Mouse (Mus musculus): ENCODE results near the gene Pdcd7. TPM values are rescaled to one million over a fixed set of nuclear protein-coding genes. Genes with fewer than 3 reads are reported as not detected.
"Not testable (repeated sequence)": the region's sequence is repeated elsewhere in the genome, so short reads cannot be mapped to it uniquely, and the experiment has no call there.

Gene Pdcd7
- polyA plus RNA-seq, 1 experiment from 2014 or later: 14.6 TPM

DNA sequence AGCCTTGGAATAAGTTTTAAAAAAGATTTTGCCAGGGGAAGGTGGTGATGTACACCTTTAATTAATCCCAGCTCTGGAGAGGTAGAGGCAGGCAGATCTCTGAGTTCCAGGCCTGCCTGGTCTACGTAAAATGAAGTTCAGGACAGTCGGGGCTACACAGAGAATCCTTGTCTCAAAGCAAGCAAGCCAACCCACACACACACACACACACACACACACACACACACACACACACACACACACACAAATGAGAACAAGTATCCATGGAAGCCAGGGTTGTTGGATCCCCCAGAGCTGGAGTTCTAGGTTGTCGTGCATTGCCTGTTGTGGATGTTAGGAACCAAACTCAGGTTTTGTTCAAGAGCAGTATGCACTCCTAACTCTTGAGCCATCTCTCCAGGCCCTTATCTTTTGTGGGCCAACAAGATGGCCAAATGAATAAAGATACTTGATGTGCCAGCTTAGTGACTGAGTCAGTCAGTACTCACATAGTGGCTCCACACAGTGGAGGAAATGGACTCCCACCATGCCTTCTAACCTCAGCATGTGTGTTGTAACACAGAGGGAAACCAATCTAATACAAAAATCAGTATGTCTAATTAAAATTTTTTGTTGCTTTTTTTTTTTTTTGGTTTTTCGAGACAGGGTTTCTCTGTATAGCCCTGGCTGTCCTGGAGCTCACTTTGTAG, 33.1 kb upstream of the Pdcd7 start:
- ATAC-seq (ENCODE audit: low FRiP score) (no peak), DNase-seq (ENCODE audit: low spot score, missing footprints) (no peak)
- Histone ChIP-seq H3K27ac (ENCODE audit: low read depth, low read length) (no peak overlapping the region), H3K9me3 (ENCODE audit: control insufficient read depth, low read length) (no peaks in the 10 kb centered on the region), H3K9ac (ENCODE audit: low read length) (no peak overlapping the region), H3K4me3 (ENCODE audit: low read depth, low read length) (no peak overlapping the region), H3K4me1 (ENCODE audit: control insufficient read depth, insufficient read depth, low read length) (no peaks in the 10 kb centered on the region), H3K4me2 (no peak overlapping the region), H3K36me3 (ENCODE audit: control insufficient read depth, insufficient read depth, low read length) (peaks cover 21% of the 10 kb centered on the region), H3K27me3 (ENCODE audit: control insufficient read depth, insufficient read depth, low read length) (no peaks in the 10 kb centered on the region)
- WGBS: 96% methylated on average over 4 of the region's 4 CpGs

DNA sequence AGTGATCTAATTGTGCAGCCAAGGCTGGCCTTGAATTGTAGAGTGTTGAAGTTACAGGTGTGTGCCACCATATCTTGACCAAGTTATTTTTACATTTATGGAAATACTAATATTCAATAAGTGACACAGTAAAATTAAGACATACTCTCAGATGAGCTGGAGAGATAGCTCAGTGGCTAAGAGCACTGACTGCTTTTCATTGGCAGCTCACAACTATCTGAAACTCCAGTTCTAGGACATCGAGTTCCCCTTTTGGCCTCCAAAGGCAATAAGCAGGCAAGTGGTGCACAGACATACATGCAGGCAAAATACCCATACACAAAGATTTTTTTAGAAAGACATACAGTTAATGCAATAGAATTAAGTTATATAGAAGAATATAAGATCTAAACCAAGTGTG, 32.1 kb upstream of the Pdcd7 start:
- no peak for ATAC-seq (ENCODE audit: low FRiP score)
- WGBS: 100% methylated on average over 1 of the region's 1 CpGs
- H3K36me3 ChIP-seq (ENCODE audit: control insufficient read depth, insufficient read depth, low read length): peaks cover 18% of the 10 kb centered on the region

DNA sequence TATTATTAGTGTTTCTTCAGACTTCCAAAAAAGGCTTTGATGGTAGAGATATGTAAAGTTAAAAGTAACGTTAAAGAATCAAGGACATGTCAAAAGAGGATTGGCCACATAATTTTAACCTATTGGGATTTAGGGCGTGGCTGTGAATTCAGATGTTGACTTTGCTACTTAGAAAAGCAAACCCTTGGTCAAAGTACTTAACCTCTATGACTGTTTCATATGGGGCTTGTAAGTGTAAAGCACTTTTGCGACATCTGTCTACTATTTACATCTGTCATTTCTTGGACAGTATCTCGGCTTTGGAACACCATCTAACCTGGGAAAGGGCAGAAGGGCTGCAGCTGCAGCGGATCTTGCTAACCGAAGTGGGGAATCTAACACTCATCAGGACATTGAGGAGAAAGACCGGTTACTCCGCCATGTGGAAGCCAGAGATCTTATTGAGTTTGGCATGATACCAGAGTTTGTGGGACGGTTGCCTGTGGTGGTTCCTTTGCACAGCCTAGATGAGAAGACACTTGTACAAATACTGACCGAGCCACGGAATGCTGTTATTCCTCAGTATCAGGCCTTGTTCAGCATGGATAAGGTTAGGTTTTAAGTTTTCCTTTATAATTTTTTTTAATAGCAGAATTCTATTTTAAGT, 23.5 kb upstream of the Pdcd7 start:
- no peak overlapping the region for H3K4me3 ChIP-seq (ENCODE audit: low read depth, low read length)
- peaks cover 16% of the 10 kb centered on the region for H3K36me3 ChIP-seq (ENCODE audit: control insufficient read depth, insufficient read depth, low read length)
- ATAC-seq (ENCODE audit: low FRiP score): no peak
- no peak for DNase-seq (ENCODE audit: low spot score, missing footprints)
- H3K27ac ChIP-seq (ENCODE audit: low read depth, low read length): no peak overlapping the region
- H3K27me3 ChIP-seq (ENCODE audit: control insufficient read depth, insufficient read depth, low read length): no peaks in the 10 kb centered on the region
- H3K9me3 ChIP-seq (ENCODE audit: control insufficient read depth, low read length): no peaks in the 10 kb centered on the region
- H3K4me2 ChIP-seq: no peak overlapping the region
- WGBS: 92% methylated on average over 11 of the region's 11 CpGs
- H3K9ac ChIP-seq (ENCODE audit: low read length): no peak overlapping the region
- H3K4me1 ChIP-seq (ENCODE audit: control insufficient read depth, insufficient read depth, low read length): no peaks in the 10 kb centered on the region

More for the DNA sequence above, 32.1 kb upstream of the Pdcd7 start:
- no peak overlapping the region for H3K4me2 ChIP-seq
- no peak for DNase-seq (ENCODE audit: low spot score, missing footprints)
- H3K27ac ChIP-seq (ENCODE audit: low read depth, low read length): no peak overlapping the region
- no peak overlapping the region for H3K4me3 ChIP-seq (ENCODE audit: low read depth, low read length)
- no peaks in the 10 kb centered on the region for H3K4me1 ChIP-seq (ENCODE audit: control insufficient read depth, insufficient read depth, low read length)
- no peak overlapping the region for H3K9ac ChIP-seq (ENCODE audit: low read length)
- H3K9me3 ChIP-seq (ENCODE audit: control insufficient read depth, low read length): no peaks in the 10 kb centered on the region
- H3K27me3 ChIP-seq (ENCODE audit: control insufficient read depth, insufficient read depth, low read length): no peaks in the 10 kb centered on the region

DNA sequence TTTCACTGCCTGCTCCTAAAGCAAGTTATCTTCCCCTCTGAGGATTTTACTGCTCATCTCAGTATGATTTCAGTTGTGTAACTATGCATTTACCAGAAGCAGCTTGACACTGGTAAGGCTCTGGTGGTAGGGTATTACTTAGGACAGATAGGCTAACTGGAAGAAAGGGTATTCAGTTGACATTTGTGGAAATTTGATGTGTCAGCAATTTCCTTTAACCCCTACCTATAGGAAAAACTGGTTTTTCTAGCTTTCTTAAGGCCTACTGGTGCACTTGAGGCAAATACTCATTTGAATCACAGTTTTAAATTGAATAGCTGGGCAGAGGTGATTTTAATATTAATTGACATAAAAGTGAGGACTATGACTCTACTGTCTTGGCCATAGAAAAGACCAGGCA, 19.9 kb upstream of the Pdcd7 start:
- ATAC-seq (ENCODE audit: low FRiP score) (no peak), DNase-seq (ENCODE audit: low spot score, missing footprints) (no peak)
- no peaks in the 10 kb centered on the region for H3K9me3 ChIP-seq (ENCODE audit: control insufficient read depth, low read length)
- peaks cover 10% of the 10 kb centered on the region for H3K36me3 ChIP-seq (ENCODE audit: control insufficient read depth, insufficient read depth, low read length)
- H3K4me1 ChIP-seq (ENCODE audit: control insufficient read depth, insufficient read depth, low read length): no peaks in the 10 kb centered on the region
- no peak overlapping the region for H3K27ac ChIP-seq (ENCODE audit: low read depth, low read length)
- H3K4me2 ChIP-seq: no peak overlapping the region
- H3K27me3 ChIP-seq (ENCODE audit: control insufficient read depth, insufficient read depth, low read length): no peaks in the 10 kb centered on the region
- H3K4me3 ChIP-seq (ENCODE audit: low read depth, low read length): no peak overlapping the region
- H3K9ac ChIP-seq (ENCODE audit: low read length): no peak overlapping the region

DNA sequence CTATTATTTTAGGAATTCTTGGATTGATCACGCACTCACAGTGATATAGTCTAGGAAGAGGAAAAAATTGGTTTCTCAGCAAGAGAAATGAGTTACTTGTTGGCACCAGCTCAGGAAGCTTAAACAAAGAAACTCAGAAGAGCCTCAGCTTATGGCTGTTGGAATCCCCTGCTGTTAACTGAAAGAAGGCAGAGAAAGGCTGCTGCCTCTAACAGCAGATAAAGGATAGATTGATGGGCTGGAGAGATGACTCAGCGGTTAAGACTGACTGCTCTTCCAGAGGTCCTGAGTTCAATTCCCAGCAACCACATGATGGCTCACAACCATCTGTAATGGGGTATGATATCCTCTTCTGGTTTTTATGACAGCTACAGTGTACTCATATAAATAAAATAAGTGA, 18.5 kb upstream of the Pdcd7 start:
- Histone ChIP-seq H3K9me3 (ENCODE audit: control insufficient read depth, low read length) (no peaks in the 10 kb centered on the region), H3K4me3 (ENCODE audit: low read depth, low read length) (no peak overlapping the region), H3K36me3 (ENCODE audit: control insufficient read depth, insufficient read depth, low read length) (peaks cover 10% of the 10 kb centered on the region), H3K9ac (ENCODE audit: low read length) (no peak overlapping the region), H3K4me2 (no peak overlapping the region), H3K27me3 (ENCODE audit: control insufficient read depth, insufficient read depth, low read length) (no peaks in the 10 kb centered on the region), H3K4me1 (ENCODE audit: control insufficient read depth, insufficient read depth, low read length) (no peaks in the 10 kb centered on the region), H3K27ac (ENCODE audit: low read depth, low read length) (no peak overlapping the region)
- WGBS: 95% methylated on average over 2 of the region's 2 CpGs
- ATAC-seq (ENCODE audit: low FRiP score) (no peak), DNase-seq (ENCODE audit: low spot score, missing footprints) (no peak)

DNA sequence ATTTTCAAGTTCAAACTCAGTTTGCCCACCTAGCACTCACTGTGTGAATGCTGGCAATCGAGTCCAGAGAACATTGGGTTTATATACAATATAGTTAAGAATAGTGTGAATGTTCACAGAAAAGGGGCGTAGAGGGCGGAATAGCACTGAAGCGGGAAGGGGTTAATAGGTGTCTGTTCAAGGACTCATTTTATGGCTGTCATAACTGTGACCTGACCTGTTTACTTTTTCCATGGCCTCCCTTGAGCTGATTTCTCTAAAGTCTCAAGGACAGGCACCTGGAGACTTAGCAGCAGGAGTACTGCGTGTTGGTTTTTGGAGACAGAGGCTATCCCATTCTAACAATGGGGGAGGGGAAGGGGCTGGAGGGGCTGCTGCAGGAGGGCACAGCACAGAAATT, 11.9 kb upstream of the Pdcd7 start:
- Histone ChIP-seq H3K4me2 (no peak overlapping the region), H3K27ac (ENCODE audit: low read depth, low read length) (no peak overlapping the region), H3K36me3 (ENCODE audit: control insufficient read depth, insufficient read depth, low read length) (no peaks in the 10 kb centered on the region), H3K27me3 (ENCODE audit: control insufficient read depth, insufficient read depth, low read length) (no peaks in the 10 kb centered on the region), H3K9ac (ENCODE audit: low read length) (no peak overlapping the region), H3K9me3 (ENCODE audit: control insufficient read depth, low read length) (no peaks in the 10 kb centered on the region), H3K4me1 (ENCODE audit: control insufficient read depth, insufficient read depth, low read length) (no peaks in the 10 kb centered on the region), H3K4me3 (ENCODE audit: low read depth, low read length) (no peak overlapping the region)
- ATAC-seq (ENCODE audit: low FRiP score) (no peak), DNase-seq (ENCODE audit: low spot score, missing footprints) (no peak)
- 91% methylated on average over 5 of the region's 5 CpGs for WGBS

DNA sequence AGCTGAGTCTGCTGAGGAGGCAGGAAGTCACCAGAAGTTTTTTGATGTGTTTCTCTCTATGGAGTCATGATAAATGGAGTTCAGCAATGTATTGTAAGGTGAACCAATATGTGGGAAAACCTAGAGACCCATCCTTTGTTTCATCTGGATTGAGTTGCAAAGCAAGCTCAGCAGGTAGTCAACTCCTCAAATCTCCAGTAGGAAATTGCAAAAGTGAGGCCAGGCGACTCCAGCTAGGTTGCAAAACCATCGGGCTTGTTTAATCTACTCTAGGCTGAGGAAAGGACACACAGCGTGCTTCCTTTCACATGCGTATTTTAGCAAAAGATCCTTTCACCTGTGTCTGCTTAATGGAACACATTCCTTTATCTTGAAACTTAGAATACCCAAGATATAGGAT, 6.8 kb upstream of the Pdcd7 start:
- no peak overlapping the region for H3K4me3 ChIP-seq (ENCODE audit: low read depth, low read length)
- no peaks in the 10 kb centered on the region for H3K27me3 ChIP-seq (ENCODE audit: control insufficient read depth, insufficient read depth, low read length)
- no peak overlapping the region for H3K9ac ChIP-seq (ENCODE audit: low read length)
- no peaks in the 10 kb centered on the region for H3K9me3 ChIP-seq (ENCODE audit: control insufficient read depth, low read length)
- H3K36me3 ChIP-seq (ENCODE audit: control insufficient read depth, insufficient read depth, low read length): no peaks in the 10 kb centered on the region
- H3K4me1 ChIP-seq (ENCODE audit: control insufficient read depth, insufficient read depth, low read length): no peaks in the 10 kb centered on the region
- no peak overlapping the region for H3K4me2 ChIP-seq
- no peak overlapping the region for H3K27ac ChIP-seq (ENCODE audit: low read depth, low read length)
- no peak for ATAC-seq (ENCODE audit: low FRiP score)
- 82% methylated on average over 4 of the region's 4 CpGs for WGBS
- no peak for DNase-seq (ENCODE audit: low spot score, missing footprints)

DNA sequence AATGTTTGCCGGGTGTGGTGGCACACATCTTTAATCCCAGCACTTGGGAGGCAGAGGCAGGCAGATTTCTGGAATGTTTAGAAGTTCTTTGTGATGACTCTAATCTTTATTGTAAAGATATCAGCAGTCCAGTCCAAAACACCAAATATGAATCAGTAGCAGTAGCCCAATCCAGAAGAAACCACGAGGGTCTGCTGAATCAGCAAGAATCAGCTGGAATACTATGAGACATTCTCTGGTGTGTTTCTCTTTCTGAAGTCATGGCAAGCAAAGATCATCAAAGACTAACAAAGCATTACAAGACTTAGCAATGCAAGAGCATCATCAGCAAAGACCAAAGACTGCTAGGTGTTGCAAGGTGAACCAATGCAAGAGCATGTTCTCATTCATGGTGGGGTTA, 5.5 kb upstream of the Pdcd7 start:
- Histone ChIP-seq H3K9ac (ENCODE audit: low read length) (no peak overlapping the region), H3K36me3 (ENCODE audit: control insufficient read depth, insufficient read depth, low read length) (no peaks in the 10 kb centered on the region), H3K27ac (ENCODE audit: low read depth, low read length) (no peak overlapping the region), H3K4me1 (ENCODE audit: control insufficient read depth, insufficient read depth, low read length) (no peaks in the 10 kb centered on the region), H3K4me2 (no peak overlapping the region), H3K4me3 (ENCODE audit: low read depth, low read length) (no peak overlapping the region), H3K27me3 (ENCODE audit: control insufficient read depth, insufficient read depth, low read length) (no peaks in the 10 kb centered on the region), H3K9me3 (ENCODE audit: control insufficient read depth, low read length) (no peaks in the 10 kb centered on the region)
- ATAC-seq (ENCODE audit: low FRiP score) (no peak), DNase-seq (ENCODE audit: low spot score, missing footprints) (no peak)
- 88% methylated on average over 2 of the region's 2 CpGs for WGBS

DNA sequence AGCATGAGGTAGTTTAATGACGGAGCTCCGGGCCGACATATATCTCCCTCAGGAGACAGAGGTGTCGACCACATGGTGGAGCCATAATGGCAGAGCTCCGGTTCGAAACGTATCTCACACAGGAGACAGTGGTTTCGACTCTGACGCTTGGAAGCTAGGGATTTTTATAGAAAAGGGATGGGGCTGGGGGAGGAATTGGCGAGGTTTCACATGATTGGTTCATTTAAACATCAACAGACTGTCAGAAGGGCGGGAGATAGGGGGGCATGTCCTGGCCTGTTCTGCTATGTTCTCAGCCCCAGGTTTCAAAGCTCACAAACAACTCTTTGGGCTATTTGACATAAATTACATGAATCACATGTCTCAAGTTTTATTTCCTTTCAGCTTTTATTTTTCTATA, 465 bp upstream of the Pdcd7 start:
- peak overlapping the region; percentile 93 for H3K9ac ChIP-seq (ENCODE audit: low read length)
- not testable (repeated sequence) for H3K36me3 ChIP-seq (ENCODE audit: control insufficient read depth, insufficient read depth, low read length); DNase-seq (ENCODE audit: low spot score, missing footprints); H3K27me3 ChIP-seq (ENCODE audit: control insufficient read depth, insufficient read depth, low read length); H3K9me3 ChIP-seq (ENCODE audit: control insufficient read depth, low read length)
- peaks cover 11% of the 10 kb centered on the region for H3K4me1 ChIP-seq (ENCODE audit: control insufficient read depth, insufficient read depth, low read length)
- peak overlapping the region; percentile 89 for H3K4me2 ChIP-seq
- WGBS: 75% methylated on average over 11 of the region's 11 CpGs
- peak overlapping the region; percentile 99 for H3K4me3 ChIP-seq (ENCODE audit: low read depth, low read length)
- H3K27ac ChIP-seq (ENCODE audit: low read depth, low read length): peak overlapping the region; percentile 81; the same call in 1 of the 2 replicates
- peak; percentile 38; the same call in 1 of the 2 replicates for ATAC-seq (ENCODE audit: low FRiP score)
